Mouse (Mus musculus): ENCODE results near the gene Hbb-bh1.

DNA sequence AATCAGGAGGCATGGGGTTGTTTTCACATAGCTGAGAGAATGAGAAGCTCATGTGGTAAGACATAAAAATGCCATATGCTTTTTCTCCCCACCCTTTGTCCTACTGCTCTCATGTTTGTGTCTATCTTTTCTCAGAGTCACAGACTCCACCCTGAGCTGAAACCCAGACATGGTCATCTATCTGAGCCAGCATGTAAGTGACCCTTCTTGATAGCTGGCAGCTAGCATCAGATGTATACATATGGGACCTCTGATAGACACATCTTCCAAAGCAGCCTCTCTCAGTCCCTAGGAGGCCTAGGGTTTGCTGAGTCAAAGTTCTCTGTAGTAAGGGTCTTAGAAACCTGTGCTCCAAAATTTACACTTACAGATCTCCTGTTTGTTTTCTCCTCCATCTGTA lies 22.8 kb upstream of the Hbb-bh1 start:
- no peak for TF ChIP-seq POLR2A (IDR thresholded peaks at IDR 0.05; ENCODE audit: low read depth, low read length)
- no peak for TF ChIP-seq CTCF (conservative IDR thresholded peaks at IDR 0.05; ENCODE audit: insufficient read depth, insufficient read length, low read depth, low read length)
